Mouse (Mus musculus): ENCODE data around the gene Arnt2.

Gene Arnt2

DNA sequence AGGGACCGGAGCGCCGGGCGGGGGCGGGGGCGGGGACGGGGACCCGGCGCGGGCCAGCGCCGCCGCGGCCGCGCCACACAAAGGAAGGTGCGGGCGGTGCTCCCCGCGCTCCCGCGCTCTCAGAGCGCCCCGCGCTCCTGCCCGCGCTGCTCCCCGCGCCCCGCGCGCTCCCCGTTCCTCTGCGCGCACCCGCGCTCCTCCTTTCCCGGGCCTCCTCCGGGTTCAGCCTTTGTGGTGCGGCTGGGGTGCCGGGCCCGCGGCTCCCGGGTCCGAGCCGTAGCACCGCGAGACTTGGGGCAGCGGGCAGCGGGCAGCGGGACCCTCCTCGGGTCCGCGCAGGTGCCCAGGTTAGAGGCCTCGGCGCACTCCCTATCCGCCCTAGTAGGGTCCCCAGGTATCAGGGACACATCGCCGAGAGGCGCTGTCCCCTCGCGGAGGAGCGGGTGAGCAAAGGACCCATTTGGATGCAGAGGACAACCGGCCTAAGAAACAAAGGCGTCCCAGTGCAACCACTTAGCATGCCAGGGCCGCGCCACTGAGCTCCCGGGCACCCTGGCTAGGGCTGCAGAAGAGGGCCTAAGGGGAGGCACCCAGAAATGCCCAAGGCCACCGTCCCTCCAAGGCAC is at the start of gene Arnt2:
Gene Arnt2 (minus strand): TSS at position 281 of the 626 bp plus-strand sequence.
- in situ Hi-C loops (cut with MboI, MseI) = no loop called here

DNA sequence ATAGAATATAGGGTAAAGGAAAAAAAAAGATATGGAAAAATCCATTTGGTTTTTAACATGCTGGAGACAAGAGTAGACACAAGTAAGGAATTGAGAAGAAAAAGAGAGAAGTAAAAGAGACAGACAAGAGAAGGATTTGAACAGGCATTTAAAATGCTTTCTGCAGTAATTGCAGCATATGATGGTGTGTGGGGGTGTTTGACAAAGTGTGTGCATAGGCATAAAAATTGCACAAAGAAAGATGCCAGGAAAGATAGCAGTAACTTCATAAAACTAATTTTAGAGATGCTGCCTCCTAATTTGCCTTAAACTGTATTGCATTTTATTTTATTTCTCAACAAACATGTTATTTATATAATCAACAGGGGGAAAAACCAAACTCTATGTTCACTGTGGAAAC is 41.7 kb upstream of the Arnt2 start:
- in situ Hi-C loops (cut with MboI, MseI) = no loop called here

DNA sequence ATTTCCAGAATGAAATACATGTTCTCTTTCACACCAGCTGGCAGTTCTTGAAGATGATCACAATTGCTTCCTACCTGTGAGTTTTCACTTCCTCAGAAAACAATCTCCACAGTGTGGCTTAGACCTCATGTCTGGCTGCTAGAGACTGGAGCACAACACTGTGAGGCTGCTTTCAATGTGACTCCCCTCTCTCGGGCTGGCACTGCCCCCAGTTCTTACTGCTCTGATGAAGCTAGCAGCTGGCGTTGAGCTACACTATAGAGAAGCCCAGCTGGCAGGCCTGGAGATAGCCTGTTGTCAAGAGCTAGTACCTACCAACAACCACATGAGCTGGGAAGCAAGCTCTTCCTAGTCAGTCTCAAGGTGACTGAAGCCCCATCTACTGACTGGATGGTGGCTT is 39.1 kb upstream of the Arnt2 start:
- in situ Hi-C loops (cut with MboI, MseI) = no loop called here

DNA sequence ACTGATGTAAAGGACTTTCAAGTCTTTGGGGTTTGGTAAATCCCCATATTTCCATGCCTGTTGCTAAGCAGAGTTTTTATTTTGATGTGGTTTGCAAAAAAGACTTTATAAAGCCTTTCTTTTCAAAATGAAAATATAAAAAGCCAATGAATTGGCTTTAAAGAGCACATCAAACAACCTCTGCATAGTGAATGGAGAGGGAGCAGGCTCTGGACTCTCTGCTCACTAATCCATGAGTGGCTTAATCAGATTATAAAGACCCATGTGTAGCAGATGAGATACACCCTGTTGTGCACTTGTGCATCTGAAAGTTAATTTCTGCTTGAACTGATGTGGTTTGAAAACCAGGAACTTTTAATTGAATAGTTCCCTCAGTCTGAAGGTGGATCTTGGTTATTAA is 38.5 kb upstream of the Arnt2 start:
- in situ Hi-C loops (cut with MboI, MseI) = no loop called here

DNA sequence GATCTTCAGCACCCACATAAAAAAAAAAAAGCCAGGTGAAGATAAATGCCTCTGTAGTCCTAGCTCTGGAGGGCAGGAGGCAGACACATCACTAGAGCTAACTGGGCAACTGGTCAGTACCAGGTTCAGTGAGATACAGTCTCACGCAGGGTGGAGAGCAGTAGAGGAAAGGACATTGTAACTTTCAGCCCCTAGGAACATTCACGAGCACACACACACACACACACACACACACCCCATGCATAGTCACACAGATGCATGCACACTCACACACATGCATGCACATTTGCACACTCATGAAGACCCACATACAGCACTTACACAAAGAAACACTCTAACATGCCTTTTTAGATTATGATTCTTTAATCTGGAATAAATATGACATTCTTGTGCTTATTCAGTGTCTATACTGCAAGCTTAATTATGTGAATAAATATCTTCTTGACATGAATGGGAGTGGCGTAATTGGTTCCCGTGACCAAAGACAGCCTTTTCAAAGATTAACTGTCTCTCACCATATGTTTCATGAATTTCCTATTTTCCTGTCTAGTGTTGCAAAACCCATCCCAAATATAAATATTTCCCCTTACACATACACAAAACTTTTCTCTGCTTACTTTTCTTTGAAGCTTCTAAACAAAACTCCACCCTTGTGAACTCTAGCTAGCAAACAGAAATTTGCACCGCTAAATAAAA is 37.9 kb upstream of the Arnt2 start:
- in situ Hi-C loops (cut with MboI, MseI) = no loop called here

DNA sequence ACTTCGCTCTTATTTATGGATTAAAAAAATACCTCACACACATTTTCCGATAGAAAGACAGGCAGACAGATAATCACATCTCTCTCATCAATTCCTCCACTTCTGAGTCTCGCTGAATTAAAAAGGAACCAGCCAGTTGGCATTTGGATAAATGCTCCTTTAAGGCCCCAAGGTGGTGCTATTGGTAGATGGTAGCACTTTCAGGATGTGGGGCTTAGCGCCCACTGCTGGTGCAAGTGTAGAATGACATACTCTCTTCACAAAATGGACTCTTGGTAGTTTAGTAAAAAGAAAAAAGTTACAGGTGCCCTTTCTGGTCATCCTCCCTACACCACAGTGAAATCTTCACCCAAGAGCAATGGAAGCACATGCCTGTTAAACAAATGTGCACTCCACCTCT is 37.1 kb upstream of the Arnt2 start:
- in situ Hi-C loops (cut with MboI, MseI) = no loop called here

DNA sequence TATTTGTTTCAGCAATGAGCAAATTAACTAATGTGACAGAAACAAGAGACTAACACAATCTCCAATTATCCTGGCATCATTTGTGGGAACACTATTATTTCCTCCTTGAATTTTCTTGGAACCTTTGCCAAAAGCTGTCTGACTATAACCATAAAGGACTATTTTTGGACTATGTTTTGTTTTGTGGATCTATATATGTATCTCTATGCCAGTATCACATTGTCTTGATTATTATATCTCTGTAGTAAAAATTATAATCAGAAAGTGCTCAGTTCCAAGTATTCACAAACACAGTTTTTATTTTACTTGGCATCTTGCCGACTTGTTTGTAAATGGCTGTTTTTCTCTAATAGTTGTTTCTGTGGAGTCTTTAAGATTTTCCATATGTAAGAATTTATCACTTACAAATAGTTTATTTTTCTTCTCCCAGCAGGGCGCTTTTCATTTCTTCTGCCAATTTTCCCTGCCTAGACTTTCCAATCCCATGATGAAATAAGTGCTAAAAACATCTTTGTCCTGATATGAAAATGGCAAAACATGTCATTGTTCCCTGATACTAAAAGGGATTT is 32.5 kb upstream of the Arnt2 start:
- in situ Hi-C loops (cut with MboI, MseI) = no loop called here

DNA sequence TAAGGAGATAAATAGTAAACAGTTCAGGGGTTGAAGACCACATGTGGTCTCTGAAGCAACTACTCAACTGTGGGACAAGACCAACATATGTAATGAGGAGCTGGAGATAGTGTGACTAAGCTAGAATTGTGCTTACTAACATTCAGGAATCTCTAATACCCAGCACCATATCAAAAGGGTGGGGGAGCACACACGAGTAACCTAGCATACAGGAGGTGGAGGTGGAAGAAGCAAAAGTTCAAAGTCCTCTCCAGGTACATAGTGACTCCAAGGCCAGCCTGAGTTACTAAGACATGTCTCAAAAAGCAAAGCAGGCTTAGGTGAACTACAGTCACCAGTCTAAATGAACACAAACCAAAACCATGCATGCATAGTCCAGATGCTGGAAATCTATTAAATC is 29.6 kb upstream of the Arnt2 start:
- in situ Hi-C loops (cut with MboI, MseI) = no loop called here

DNA sequence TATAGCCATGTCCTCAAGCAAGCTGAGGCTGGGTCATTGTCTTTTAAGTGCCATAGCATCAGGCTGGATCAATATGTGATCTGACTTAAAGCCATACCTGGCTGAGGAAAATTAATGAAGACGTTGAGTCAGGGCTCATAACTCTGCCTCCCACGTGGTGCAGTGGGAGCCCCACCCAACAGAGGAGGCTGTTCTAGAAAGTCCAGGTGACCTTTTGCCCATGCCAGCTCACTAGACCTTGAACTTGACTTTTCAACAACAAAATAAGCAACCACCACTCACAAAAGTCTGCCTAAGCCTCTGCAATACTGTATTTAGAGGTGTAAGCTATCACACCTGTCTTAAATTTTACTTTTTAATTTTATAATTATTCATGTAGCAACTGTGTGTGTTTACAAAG is 24.9 kb upstream of the Arnt2 start:
- in situ Hi-C loops (cut with MboI, MseI) = no loop called here

DNA sequence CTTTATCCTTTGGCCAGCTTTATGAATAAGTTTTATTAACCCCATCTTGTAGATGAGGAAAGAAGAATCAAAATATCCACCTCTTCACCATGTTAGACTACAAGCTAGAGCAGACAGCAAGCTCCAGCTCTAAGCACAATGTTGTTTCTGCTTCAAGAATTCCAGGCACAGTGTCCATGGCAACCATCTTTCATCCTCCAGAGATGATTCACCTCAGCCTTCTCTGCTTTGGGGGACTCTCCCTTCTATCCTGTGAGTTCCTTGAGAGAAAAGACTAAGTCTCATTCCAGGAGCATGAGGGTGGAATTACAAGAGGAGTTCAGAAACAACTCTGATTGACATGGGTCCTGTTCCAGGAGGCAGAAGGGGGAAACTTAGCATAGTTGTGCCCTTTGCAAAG is 22.2 kb upstream of the Arnt2 start:
- in situ Hi-C loops (cut with MboI, MseI) = no loop called here

DNA sequence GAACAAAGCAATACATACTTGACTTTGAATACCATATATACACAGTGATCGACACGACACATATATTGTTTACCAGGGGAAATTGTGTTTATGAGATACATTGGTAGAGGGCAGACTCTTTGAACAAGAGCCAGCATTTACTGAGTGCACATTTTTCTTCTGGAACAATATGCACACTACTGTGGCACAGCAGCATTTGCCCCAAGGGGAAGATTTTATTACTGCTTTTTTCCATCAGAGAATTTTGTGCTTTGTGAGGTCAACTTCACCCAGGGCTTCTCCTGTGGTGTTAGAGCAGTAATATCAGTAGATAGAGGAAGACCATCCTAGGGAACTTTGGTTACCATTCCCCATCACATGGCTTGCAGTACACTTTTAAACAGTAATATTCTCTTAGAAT is 17.2 kb upstream of the Arnt2 start:
- in situ Hi-C loops (cut with MboI, MseI) = no loop called here

DNA sequence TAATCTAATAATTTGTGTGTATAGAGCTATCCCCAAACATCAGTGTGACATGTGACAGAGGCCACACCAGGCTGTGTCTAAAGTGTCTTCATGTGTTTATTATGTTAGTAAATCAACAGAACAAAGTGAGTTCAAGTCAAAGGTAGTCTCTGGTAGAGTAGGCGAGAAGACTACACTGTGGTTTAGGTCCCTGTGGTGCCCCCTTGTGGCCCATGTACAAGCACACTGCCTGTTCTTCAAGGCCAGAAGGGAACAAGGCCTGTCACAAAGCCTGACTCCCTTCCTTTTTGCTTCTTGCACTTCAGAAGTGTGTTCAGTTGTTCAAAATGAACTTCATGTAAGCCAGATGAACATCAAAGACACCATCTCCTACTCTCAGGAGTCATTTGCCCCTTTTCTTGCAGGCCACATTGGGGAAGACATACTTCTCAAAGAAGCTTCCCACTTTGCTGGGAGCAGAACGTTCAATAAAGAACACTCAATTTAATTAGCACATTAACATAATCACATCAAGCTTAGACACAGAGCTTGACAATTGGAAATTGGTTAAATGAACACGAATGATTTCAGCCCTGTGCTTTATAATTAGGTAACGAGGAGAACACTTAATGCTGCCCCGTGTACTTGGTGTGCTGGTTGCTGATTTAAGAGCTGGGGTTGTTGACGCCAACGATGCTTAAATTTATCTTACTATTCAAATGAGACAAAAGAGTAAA is 14.9 kb upstream of the Arnt2 start:
- in situ Hi-C loops (cut with MboI, MseI) = no loop called here

DNA sequence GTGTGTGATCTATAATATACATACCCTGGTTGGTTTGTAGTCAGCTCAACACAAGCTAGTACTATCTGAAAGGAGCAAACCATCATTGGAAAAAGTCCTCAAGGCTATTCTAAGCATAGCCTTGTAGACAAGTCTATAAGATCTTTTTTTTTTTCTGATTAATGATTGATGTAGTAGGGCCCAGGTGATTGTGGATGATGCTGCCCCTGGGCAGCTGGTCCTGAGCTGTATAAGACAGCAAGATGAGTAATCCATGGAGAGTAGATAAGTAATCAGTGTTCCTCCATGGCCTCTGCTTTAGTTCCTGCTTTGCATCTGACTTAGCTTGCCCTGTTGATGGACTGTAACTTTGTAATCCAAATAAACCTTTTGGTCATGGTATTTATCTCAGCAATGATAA is 11.8 kb upstream of the Arnt2 start:
- in situ Hi-C loops (cut with MboI, MseI) = no loop called here

DNA sequence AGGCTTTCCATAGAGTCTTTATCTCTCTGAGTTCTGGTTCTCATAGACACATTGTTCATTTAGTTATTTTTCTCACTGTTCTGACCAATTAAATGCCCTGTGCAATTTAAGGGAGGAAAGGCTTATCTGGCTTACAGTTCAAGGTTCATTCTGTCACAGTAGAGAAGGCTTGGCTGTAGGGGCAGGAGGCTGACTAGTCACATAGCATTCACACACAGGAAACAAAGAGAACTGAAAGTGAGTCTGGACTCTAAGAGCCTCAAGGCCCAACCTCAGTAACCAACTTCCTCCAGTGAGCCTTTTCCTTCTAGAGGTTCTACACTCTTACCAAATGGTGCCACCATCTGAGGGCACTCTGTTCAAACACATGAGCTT is 11.3 kb upstream of the Arnt2 start:
- in situ Hi-C loops (cut with MboI, MseI) = no loop called here

DNA sequence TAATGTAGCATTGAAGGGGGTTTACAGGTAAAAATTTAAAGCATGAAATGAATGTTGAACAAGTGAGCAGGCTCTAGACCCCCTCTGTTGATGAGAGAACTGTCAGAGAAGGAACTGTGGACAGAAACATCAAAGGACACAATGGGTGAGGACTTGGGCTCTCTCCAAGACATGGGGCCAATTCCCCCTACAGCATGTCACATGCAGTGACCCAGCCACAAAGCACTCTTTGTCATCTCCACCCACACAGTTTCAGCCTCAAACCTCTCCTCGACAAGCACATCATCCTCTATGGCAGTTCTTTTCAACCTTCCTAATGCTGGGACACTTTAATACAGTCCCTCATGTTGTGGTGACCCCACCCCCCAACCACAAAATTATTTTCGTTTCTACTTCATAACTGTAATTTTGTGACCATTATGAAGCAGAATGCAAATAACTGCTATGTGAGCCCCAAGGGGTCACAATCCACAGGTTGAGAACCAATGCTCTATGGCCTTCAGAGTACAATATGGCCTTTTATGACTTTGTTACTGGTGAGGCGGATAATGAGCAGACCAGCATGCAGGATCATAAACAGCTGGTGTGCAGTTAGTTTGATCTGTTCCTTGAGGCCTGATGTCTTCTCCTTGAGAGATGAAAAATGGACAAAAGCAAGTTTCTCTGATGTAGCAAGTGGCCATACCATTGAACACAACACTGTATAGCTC is 10.8 kb upstream of the Arnt2 start:
- in situ Hi-C loops (cut with MboI, MseI) = no loop called here

DNA sequence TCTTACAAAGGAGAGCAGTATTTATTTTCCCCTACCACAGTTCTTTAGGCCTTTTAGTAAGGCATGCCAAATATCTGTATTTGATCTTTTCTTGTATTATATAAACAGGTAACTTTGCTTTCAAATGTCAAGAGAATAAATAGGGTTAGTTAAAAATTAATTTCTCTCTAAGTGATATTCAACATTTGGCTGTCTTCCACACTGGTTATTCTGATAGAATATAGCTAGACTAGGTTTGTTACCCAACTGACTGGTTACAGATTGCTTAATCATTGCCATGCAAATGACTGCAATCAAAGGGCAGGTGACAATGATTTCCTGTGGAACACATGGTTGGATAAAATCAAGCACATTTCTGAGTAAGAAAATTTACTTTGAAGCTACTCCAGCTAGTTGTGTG is 7.5 kb upstream of the Arnt2 start:
- in situ Hi-C loops (cut with MboI, MseI) = loop anchor here in 1 of 2 experiments (5.0 kb wide), 1 partner anchor 60 kb away; no protein-coding TSS in a partner anchor

DNA sequence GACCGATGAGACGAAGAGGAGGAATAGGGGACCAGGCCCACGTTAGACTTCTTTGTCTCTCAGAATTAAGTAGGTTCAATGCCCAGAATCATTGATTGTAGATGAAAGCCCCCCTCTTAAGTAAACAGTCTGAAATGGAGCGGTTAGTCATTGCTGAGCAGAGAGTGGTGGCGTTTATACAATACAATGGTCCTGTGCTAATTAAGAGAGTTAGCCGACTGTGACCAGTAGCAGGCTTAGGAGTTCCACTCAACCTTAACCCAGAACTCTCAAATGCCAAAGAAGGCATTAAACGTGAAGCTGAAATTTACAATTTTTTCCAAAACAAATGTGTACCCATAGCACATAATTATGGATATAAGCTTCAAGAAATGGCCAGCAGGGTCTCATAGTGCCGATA is 2.6 kb upstream of the Arnt2 start:
- in situ Hi-C loops (cut with MboI, MseI) = no loop called here

DNA sequence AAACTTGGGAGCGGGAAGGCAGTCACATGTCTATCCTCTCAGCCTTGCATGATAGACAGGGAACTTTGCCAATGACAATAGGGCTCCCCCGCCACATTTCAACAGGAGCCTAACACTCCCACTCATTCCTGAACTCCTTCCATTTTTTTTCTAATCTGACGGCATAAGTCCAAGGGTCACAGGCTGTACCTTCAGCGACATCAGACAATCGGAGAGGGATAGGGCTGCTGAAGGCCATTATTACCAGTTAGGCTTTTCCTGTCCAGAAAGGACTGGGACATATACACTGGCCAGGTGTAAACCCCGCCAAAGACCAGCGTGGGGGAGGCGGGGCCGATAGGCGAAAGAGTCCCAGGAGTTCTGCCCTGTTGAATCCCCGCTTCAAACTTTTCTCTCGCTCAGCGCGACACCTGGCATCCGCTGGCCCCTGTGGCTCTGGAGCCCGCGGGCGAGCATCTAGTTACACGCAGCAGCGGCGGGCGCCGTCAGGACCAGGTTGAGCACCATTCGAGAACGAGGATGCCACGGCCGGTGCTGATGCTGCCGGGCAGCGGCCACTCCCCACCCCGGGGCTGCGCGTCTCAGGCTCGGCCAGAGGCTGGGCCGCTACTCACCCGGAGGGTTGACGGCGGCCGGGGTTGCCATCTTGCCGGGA is 608 bp downstream of the Arnt2 start:
- in situ Hi-C loops (cut with MboI, MseI) = no loop called here

DNA sequence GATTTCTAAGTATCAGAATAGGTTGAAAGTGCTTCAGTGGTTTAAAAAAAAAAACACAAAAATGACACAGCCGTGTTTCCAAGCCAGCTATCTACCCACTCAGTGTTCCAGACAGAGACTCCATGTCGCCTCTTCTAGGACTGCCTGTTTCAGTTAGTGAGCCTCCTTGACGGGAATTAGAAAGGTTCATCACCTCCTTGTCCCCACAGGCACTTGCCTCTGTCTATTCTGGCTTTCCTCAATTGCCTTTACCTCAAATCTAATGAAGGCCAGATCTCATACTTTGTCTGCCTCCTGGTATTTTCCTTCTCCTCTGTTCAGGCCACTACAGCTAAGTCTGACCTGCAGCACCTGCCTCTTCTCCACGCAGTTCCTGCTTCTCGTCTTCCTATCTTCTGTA is 1.7 kb downstream of the Arnt2 start:
- in situ Hi-C loops (cut with MboI, MseI) = no loop called here

DNA sequence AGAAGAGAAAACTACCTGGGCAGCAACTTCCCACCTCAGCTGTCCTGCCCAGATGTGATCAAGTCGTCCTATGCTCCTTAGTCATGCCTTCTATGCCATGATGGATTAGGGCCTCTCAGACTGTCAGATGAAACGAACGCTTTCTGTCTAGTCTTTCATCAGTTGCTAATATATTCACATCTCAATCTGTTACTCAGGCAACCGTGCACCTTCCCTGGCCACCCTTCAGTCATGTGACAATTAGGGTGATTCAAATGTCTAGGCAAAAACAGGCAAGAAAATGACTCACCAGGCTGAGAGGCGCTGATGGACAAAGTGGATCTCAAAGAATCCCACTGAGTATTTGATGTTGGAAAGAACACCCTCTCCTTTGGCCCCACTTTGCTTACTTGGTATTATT is 6.6 kb downstream of the Arnt2 start:
- in situ Hi-C loops (cut with MboI, MseI) = no loop called here

DNA sequence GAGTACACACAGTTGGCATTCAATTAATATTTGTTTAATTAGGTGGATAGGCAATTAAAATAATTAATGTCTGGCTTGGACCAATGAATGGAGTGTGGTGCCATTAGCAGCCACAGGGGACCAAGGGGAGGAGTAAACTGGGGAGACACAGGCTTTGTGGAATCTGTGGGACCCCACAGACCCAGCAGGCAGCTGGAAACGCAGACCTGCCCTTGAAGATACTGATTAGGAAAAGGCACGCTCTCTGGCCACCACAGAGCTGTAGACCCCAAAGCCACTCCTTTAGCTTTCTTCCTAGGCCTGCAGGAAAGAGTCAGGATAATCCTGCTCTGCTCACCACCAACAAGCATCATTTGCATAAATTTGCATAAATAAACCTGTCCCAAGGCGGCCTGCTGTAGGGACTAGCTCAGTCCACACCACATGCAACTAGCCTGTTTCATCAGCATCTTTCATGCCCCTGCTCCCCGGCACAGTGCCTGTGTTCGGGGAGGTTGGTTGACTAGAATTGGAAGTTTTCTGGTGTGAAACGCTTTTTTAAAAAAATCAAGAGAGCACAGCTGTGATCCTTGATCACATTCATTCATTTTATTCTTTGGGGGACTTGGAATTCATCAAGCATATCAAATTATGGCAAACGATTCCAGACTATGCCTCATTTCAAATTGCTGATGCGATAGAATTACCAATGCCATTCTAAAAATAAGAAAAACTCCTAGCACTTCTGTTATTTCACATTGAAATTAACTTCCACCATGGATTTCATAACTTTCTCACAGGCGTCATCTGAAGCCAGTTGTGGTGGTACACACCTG is 8.1 kb downstream of the Arnt2 start:
- in situ Hi-C loops (cut with MboI, MseI) = no loop called here
